8 mouse cellular contexts compared by ENCODE assay signal in genomic region chr3:94953384-94953763, GRCm38 (mm10). TPM values are rescaled to one million over a fixed set of nuclear protein-coding genes. Genes with fewer than 3 reads are reported as not detected.
DNase-seq lines count a peak whose midpoint lies in the region; ATAC-seq and TF ChIP-seq lines count a peak whose summit lies in the region.

No protein-coding gene starts in this region.

- peak overlapping the region; percentile 95 for H3K27ac ChIP-seq in kidney, embryonic 16.5 days (ENCODE audit: low read length)
- H3K27ac ChIP-seq in hindbrain, embryonic 16.5 days (ENCODE audit: low read depth, low read length) = peak overlapping the region; percentile 95
- H3K27ac ChIP-seq in midbrain, postnatal 0 days (ENCODE audit: low read depth, low read length) = peak overlapping the region; percentile 90

- peak overlapping the region; percentile 67 for H3K4me2 ChIP-seq in kidney, embryonic 16.5 days (replicated peaks; ENCODE audit: low read depth, low read length)
- H3K4me2 ChIP-seq in hindbrain, embryonic 16.5 days (ENCODE audit: low read length) = peak overlapping the region; percentile 57
- peak overlapping the region; percentile 58 for H3K4me2 ChIP-seq in midbrain, postnatal 0 days (ENCODE audit: low read depth, low read length, poor library complexity, severe bottlenecking)

- peak overlapping the region; percentile 94 for H3K9ac ChIP-seq in kidney, embryonic 16.5 days (replicated peaks; ENCODE audit: low read length)
- H3K9ac ChIP-seq in hindbrain, embryonic 16.5 days (ENCODE audit: low read depth, low read length) = peak overlapping the region; percentile 56
- H3K9ac ChIP-seq in midbrain, postnatal 0 days (replicated peaks; ENCODE audit: low read length, poor library complexity, severe bottlenecking) = peak overlapping the region; percentile 74; the same call in 1 of the 2 replicates

- H3K36me3 ChIP-seq in kidney, embryonic 16.5 days (ENCODE audit: insufficient read depth, low read length) = peaks cover 30% of the 10 kb centered on the region
- H3K36me3 ChIP-seq in hindbrain, embryonic 16.5 days (ENCODE audit: control insufficient read depth, insufficient read depth, low read length) = peaks cover 23% of the 10 kb centered on the region
- H3K36me3 ChIP-seq in midbrain, postnatal 0 days (ENCODE audit: insufficient read depth, low read length) = peaks cover 26% of the 10 kb centered on the region

- peaks cover 23% of the 10 kb centered on the region for H3K4me1 ChIP-seq in kidney, embryonic 16.5 days (ENCODE audit: insufficient read depth, low read length)
- peaks cover 10% of the 10 kb centered on the region for H3K4me1 ChIP-seq in hindbrain, embryonic 16.5 days (ENCODE audit: control insufficient read depth, insufficient read depth, low read depth, low read length)
- peaks cover 7% of the 10 kb centered on the region; the same call in 1 of the 2 replicates for H3K4me1 ChIP-seq in midbrain, postnatal 0 days (ENCODE audit: insufficient read depth, low read length)

- H3K4me3 ChIP-seq in kidney, embryonic 16.5 days (ENCODE audit: low read length) = peak overlapping the region; percentile 93
- H3K4me3 ChIP-seq in hindbrain, embryonic 16.5 days (ENCODE audit: low read length) = peak overlapping the region; percentile 80
- H3K4me3 ChIP-seq in midbrain, postnatal 0 days (ENCODE audit: low read depth, low read length) = peak overlapping the region; percentile 48

- TF ChIP-seq CTCF in midbrain, postnatal 0 days (IDR thresholded peaks at IDR 0.05) = no peak

- no peaks in the 10 kb centered on the region for H3K27me3 ChIP-seq in kidney, embryonic 16.5 days (ENCODE audit: insufficient read depth, low read length)
- no peaks in the 10 kb centered on the region for H3K27me3 ChIP-seq in hindbrain, embryonic 16.5 days (replicated peaks; ENCODE audit: control insufficient read depth, insufficient read depth, low read length)
- no peaks in the 10 kb centered on the region for H3K27me3 ChIP-seq in midbrain, postnatal 0 days (ENCODE audit: insufficient read depth, low read length)

- 10% methylated on average over 9 of the region's 9 CpGs for WGBS in kidney, embryonic 16.5 days
- WGBS in hindbrain, embryonic 16.5 days = 13% methylated on average over 9 of the region's 9 CpGs
- 10% methylated on average over 9 of the region's 9 CpGs for WGBS in midbrain, postnatal 0 days

- DNase-seq in kidney, adult 8-10 months = no peak
- no peak for DNase-seq in midbrain, postnatal 0 days (ENCODE audit: low spot score)
- DNase-seq in c-Kit-positive CD71-positive TER-119-positive erythroid progenitor cells, embryonic 14.5 days (ENCODE audit: low spot score) = no peak

- H3K9me3 ChIP-seq in kidney, embryonic 16.5 days (ENCODE audit: low read length) = no peaks in the 10 kb centered on the region
- no peaks in the 10 kb centered on the region for H3K9me3 ChIP-seq in hindbrain, embryonic 16.5 days (ENCODE audit: control insufficient read depth, low read length)
- no peaks in the 10 kb centered on the region for H3K9me3 ChIP-seq in midbrain, postnatal 0 days (ENCODE audit: low read length)

- no peak for ATAC-seq in kidney, embryonic 16.5 days (ENCODE audit: low FRiP score, low TSS enrichment)
- ATAC-seq in common myeloid progenitor, adult 5-6 weeks (replicated peaks; ENCODE audit: low read depth, poor library complexity, severe bottlenecking) = peak; percentile 4; the same call in 1 of the 2 replicates
- no peak for ATAC-seq in hindbrain, embryonic 16.5 days
- peak; percentile 41; the same call in 1 of the 2 replicates for ATAC-seq in midbrain, postnatal 0 days (ENCODE audit: low FRiP score)
- ATAC-seq in inflammation-experienced regulatory T-cells, adult 6 months = no peak
- ATAC-seq in megakaryocyte-erythroid progenitor cell, adult 5-6 weeks (replicated peaks; ENCODE audit: low FRiP score, low TSS enrichment, poor library complexity, severe bottlenecking) = no peak

RNA-seq across cellular contexts. Expression of gene Rfx5, which starts 0.5 kb away (rescaled TPM):
- polyA plus RNA-seq in kidney, embryonic 16.5 days (2015; fragmentation: Nextera tagmentation; extraction: Ambion mirVana) = 10.0 and 10.5 TPM in 2 replicates
- total RNA-seq in common myeloid progenitor, adult 5-6 weeks (2017) = 24.3 and 27.3 TPM in 2 replicates
- 6.1 and 7.1 TPM in 2 replicates for polyA plus RNA-seq in hindbrain, embryonic 16.5 days (2015; fragmentation: Nextera tagmentation; extraction: Ambion mirVana)
- total RNA-seq in midbrain, postnatal 0 days (2014; rRNA removed) = 17.5 and 25.1 TPM in 2 replicates
- polyA plus RNA-seq in midbrain, postnatal 0 days (2015; fragmentation: Nextera tagmentation; extraction: Ambion mirVana) = 6.0 and 6.9 TPM in 2 replicates
- 10 to 100 TPM in 2 of 3 experiments, 1 to 10 TPM in 1; 9.6 to 14.4 (median 13.8) TPM for polyA plus RNA-seq in inflammation-experienced regulatory T-cells, adult 6 months (2017; shearing (Covaris generic))
- total RNA-seq in megakaryocyte-erythroid progenitor cell, adult 5-6 weeks (2014; fragmentation: Nextera tagmentation) = 21.3 and 21.4 TPM in 2 replicates
- total RNA-seq in megakaryocyte-erythroid progenitor cell, adult 5-6 weeks (2017) = 15.1 and 19.0 TPM in 2 replicates

RNA-seq across cellular contexts. Expression of gene Selenbp1, which starts 20.5 kb away (rescaled TPM):
- polyA plus RNA-seq in kidney, embryonic 16.5 days (2015; fragmentation: Nextera tagmentation; extraction: Ambion mirVana) = 88.7 and 105 TPM in 2 replicates
- total RNA-seq in common myeloid progenitor, adult 5-6 weeks (2017) = 41.5 and 57.4 TPM in 2 replicates
- 18.1 and 23.5 TPM in 2 replicates for polyA plus RNA-seq in hindbrain, embryonic 16.5 days (2015; fragmentation: Nextera tagmentation; extraction: Ambion mirVana)
- 17.7 and 19.8 TPM in 2 replicates for total RNA-seq in midbrain, postnatal 0 days (2014; rRNA removed)
- polyA plus RNA-seq in midbrain, postnatal 0 days (2015; fragmentation: Nextera tagmentation; extraction: Ambion mirVana) = 11.7 and 13.7 TPM in 2 replicates
- 1 to 10 TPM in 2 of 3 experiments, under 1 TPM in 1; 0.36 to 2.2 (median 1.5) TPM for polyA plus RNA-seq in inflammation-experienced regulatory T-cells, adult 6 months (2017; shearing (Covaris generic))
- total RNA-seq in megakaryocyte-erythroid progenitor cell, adult 5-6 weeks (2014; fragmentation: Nextera tagmentation) = 128 and 136 TPM in 2 replicates
- total RNA-seq in megakaryocyte-erythroid progenitor cell, adult 5-6 weeks (2017) = 100 and 113 TPM in 2 replicates

RNA-seq across cellular contexts. Expression of gene Pi4kb, which starts 21.2 kb away (rescaled TPM):
- polyA plus RNA-seq in kidney, embryonic 16.5 days (2015; fragmentation: Nextera tagmentation; extraction: Ambion mirVana) = 25.0 and 30.3 TPM in 2 replicates
- total RNA-seq in common myeloid progenitor, adult 5-6 weeks (2017) = 11.6 and 43.0 TPM in 2 replicates
- polyA plus RNA-seq in hindbrain, embryonic 16.5 days (2015; fragmentation: Nextera tagmentation; extraction: Ambion mirVana) = 22.1 and 26.2 TPM in 2 replicates
- total RNA-seq in midbrain, postnatal 0 days (2014; rRNA removed) = 55.0 and 60.7 TPM in 2 replicates
- 21.0 and 24.3 TPM in 2 replicates for polyA plus RNA-seq in midbrain, postnatal 0 days (2015; fragmentation: Nextera tagmentation; extraction: Ambion mirVana)
- 10 to 100 TPM in 2 of 3 experiments, 1 to 10 TPM in 1; 9.1 to 12.7 (median 10.6) TPM for polyA plus RNA-seq in inflammation-experienced regulatory T-cells, adult 6 months (2017; shearing (Covaris generic))
- 24.9 and 35.5 TPM in 2 replicates for total RNA-seq in megakaryocyte-erythroid progenitor cell, adult 5-6 weeks (2014; fragmentation: Nextera tagmentation)
- 22.7 and 27.9 TPM in 2 replicates for total RNA-seq in megakaryocyte-erythroid progenitor cell, adult 5-6 weeks (2017)

Comparison
In these comparisons a context has a peak if more than half of its experiments do, and no peak if none do; other contexts are left out.
1. ATAC-seq: peak in common myeloid progenitor, adult 5-6 weeks (single experiment) and midbrain, postnatal 0 days (single experiment); none in kidney, embryonic 16.5 days (single experiment), hindbrain, embryonic 16.5 days (single experiment), inflammation-experienced regulatory T-cells, adult 6 months (single experiment) and megakaryocyte-erythroid progenitor cell, adult 5-6 weeks (single experiment).
2. Peak in every context shown above with its lines, with median percentiles within 50 percentile points of each other: H3K27ac ChIP-seq, H3K4me2 ChIP-seq, H3K4me3 ChIP-seq and H3K9ac ChIP-seq.